Mouse (Mus musculus) gastrocnemius, adult 8-10 months (tissue): ENCODE data around the gene Mpv17l2. TPM values are rescaled to one million over a fixed set of nuclear protein-coding genes. Genes with fewer than 3 reads are reported as not detected.

Experiments used
- DNase-seq, 2 experiments: peaks; one replicate each; pipeline ENCODE4 v3.0.0; 2022; ENCODE audit warnings: low spot score in 2 of 2
- total RNA-seq, 4 experiments: library from RNA; stranded (reverse); gene quantifications; 2 replicates each; pipeline ENCODE4 v1.2.4; 2022

Mpv17l2 gene
- total RNA-seq, 4 experiments from 2014 or later = 19.7 to 24.6 (median 22.2) TPM

DNA sequence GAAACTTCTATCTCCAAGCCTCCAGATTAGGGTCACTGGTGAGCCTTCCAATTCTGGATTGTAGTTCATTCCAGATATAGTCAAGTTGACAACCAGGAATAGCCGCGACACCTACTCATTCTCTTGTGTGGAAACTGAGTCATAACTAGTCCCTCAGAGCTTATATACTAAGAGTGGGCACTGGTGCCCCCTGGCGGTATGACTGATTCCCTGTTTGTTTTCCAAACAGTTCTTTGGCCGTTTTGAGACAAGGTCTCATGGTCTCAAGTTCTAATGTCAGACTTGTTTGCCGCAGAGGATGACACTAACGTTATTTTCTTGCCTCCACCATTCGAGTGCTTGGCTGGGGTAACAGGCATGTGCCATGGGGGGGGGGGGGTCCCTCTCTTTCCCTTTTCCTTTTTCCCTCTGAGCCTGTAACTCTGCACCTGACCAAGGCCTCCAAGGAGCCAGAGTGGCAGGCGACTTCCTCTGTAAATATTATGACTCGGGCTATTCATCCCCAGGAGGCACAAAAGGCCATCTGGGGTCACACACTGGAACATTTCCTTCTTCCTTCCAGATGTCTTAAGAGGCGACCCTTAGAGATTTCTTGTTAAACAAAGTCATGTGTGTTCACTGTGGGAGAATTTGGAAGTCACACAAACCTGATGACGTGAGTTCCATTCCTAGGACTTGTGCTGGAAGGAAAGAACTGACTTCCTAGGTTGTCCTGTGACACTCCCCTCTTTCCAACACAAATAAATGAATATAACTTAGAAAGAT lies 8.6 kb downstream of the Mpv17l2 start:
- DNase-seq = peak; percentile 69 to 73

GRCm38 (mm10) chr8:70750128-70750680 lies 10.5 kb downstream of the Mpv17l2 start:
- DNase-seq = peak in 1 of 2 experiments; percentile 4

GRCm38 (mm10) chr8:70749097-70749674 lies 11.6 kb downstream of the Mpv17l2 start:
- DNase-seq = peak in 1 of 2 experiments; percentile 4

DNA sequence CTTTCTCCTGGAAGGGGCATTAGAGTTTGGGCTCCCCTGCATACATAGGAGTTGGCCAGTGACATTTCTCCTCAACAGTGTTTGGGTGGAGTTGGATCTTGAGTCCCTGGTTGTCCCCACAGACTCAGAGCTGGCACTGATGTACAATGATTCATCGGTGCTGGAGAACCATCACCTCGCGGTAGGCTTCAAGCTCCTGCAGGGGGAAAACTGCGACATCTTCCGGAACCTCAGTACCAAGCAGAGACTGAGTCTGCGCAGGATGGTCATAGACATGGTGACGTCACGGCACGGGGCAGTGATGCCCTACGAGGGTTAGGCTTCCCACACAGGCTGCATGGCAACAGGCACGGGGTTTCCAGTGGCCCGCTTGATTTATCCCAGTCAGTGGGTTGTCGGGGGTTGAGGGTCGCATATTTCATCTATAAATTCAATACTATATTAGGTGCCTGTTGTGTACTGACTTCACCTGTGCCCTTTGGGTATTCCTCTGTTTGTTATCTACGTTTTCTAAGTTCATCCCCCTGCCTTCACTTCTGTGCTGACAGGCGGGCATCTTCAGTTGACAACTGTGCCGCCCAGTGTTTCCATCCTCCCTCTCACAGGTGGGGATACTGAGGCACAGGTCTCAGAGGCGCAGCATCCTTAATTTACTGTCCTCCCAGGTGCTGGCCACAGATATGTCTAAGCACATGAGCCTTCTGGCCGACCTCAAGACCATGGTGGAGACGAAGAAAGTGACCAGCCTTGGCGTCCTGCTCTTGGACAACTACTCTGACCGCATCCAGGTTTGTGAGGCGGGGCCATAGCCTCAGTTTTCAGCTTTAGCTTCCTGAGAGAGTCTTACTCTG lies 12.3 kb downstream of the Mpv17l2 start:
- DNase-seq = peak in 1 of 2 experiments; percentile 12

GRCm38 (mm10) chr8:70747211-70747890 lies 13.4 kb downstream of the Mpv17l2 start:
- peak in 1 of 2 experiments; percentile 3 for DNase-seq

- peak in 1 of 2 experiments; percentile 3 for DNase-seq
Measured at GRCm38 (mm10) chr8:70746676-70747075, 14.1 kb downstream of the Mpv17l2 start.

DNA sequence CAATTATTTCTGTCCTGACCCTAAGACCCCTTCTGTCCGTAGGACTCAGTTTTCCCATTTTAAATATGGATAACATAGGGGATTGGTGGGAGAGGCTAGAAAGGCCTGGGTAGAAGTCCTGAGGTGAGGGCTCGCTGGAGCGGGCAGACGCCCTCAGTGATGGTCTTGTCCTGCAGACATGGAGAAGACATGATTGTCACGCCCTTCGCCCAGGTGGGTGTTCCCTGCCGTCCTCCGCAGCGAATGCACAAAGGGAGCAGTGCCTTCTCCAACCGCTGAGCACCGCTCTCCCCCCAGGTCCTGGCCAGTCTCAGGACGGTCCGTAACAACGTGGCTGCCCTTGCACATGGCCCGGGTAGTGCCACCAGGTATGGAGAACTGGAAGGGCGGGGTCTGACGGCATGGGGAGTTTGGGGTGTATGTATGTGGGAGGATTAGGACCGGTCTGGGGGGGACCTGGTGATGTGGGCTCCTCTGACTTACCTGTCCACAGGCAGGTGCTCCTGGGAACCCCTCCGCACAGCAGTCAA lies 15.0 kb downstream of the Mpv17l2 start:
- DNase-seq = peak in 1 of 2 experiments; percentile 2

GRCm38 (mm10) chr8:70744806-70745205 lies 15.9 kb downstream of the Mpv17l2 start:
- DNase-seq = no peak

GRCm38 (mm10) chr8:70743656-70744590 lies 16.8 kb downstream of the Mpv17l2 start:
- DNase-seq = peak; percentile 69 to 74

DNA sequence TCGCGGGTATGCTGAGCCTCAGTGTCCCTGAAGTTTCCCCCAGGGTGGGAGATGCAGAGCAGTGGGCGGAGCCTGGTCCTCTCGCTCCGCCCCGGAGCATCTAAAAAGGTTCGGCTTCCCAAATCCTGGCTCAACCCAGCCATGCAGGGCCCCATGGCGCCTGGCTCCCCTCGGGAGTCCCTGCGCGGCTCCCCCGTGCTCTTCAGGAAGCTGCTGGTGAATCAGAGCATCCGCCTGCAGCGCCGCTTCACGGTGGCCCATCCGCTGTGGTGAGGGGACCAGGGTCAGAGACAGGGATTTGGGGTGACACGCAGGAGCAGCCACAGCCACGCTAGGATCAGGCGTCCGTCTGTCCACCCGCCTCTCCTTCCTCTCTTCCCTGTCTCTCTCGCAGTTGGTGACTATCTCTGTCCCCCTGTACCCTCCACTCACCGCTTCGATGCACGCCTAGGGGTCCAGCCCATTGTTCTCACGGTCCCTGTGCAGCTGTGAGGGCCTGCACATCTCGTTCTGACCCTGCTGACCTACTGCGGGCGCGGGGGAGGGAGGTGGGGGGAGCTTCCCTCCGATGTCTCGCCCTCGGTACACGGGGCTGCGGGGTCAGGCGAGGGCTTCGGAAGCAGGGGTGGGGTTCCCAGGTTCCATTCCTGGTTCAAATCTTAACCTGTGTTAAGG lies 17.6 kb downstream of the Mpv17l2 start:
- DNase-seq = peak in 1 of 2 experiments; percentile 22

GRCm38 (mm10) chr8:70742176-70742575 lies 18.6 kb downstream of the Mpv17l2 start:
- DNase-seq = no peak

DNA sequence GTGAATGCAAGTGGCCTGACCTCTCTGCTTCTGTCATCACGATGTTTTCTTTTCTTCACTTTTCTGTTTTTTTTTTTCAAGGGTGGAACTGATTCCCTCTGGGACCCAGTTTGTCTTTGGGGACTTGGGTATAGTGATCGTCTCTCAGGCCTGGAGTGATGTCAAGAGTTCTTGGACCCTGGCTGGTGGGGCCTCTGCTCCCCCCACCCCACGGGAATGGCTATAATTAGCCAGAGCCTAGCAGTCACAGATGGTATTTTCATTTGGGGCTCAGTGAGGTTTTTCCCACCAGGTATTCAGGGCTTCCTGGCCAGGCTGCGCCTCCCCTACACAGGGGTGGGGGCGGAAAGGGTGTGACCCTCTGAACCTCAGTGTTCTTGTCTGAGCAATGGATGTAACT lies 19.1 kb downstream of the Mpv17l2 start:
- peak in 1 of 2 experiments; percentile 15 for DNase-seq

GRCm38 (mm10) chr8:70738211-70738610 lies 22.5 kb downstream of the Mpv17l2 start:
- no peak for DNase-seq

- no peak for DNase-seq
Measured at GRCm38 (mm10) chr8:70737705-70738104, 23.0 kb downstream of the Mpv17l2 start.

GRCm38 (mm10) chr8:70730956-70731355 lies 29.8 kb downstream of the Mpv17l2 start:
- no peak for DNase-seq

GRCm38 (mm10) chr8:70729808-70730475 lies 30.8 kb downstream of the Mpv17l2 start:
- no peak for DNase-seq

DNA sequence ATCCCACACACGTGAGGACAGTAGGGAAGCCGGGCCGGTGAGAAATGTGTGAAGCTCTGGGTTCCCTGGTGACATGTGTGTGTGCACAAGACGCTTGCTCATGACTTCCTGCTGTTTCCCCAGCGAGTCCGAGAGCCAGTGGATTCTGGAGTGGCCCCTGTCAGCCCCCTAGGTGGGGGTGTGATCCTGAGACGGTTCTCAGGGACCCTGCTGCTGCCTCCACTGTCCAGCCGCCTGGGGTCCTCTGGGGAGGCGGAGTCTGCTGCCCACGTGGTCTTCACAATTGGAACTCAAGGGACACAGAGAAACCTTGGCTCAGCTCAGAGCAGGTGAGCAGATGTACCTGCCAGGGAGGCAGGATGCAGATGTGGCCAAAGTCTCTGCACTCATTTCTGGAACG lies 34.0 kb downstream of the Mpv17l2 start:
- no peak for DNase-seq

- no peak for DNase-seq
Measured at GRCm38 (mm10) chr8:70725792-70726447, 34.8 kb downstream of the Mpv17l2 start.
